20 mouse cellular contexts compared by ENCODE assay signal in the genomic region with DNA sequence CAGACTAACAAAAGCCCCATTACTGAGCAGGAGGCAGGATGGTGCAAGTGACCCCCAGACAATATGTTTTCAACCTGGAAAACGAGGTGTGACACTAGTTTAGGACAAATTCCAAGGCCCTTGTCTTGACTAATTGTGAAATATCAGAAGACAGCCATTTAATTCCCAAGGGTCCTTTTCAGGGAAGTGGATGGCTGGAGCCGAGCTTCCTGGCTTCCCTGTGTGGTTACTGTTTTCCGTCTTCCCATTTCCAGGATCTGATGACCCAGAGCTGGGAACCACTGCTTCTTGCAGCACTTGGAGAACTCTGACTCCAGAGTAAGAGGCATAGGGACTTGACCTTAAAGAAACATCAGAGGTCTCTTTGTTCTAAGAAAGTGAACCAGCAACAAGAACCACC. TPM values are rescaled to one million over a fixed set of nuclear protein-coding genes. Genes with fewer than 3 reads are reported as not detected.
A peak's percentile ranks its signal among the peaks of the same experiment; 100 is the strongest.
DNase-seq lines count a peak whose midpoint lies in the region; ATAC-seq and TF ChIP-seq lines count a peak whose summit lies in the region.
"Had no signal": no experiment of that assay in that cellular context is flagged by ENCODE, and none has a peak within 500 bp of the region (broad histone marks: within the 10 kb centered on the region; RNA-seq: fewer than 3 reads in every experiment).

No protein-coding gene starts in this region.

- intact Hi-C loops in heart, postnatal 14 days (cut with DNase I): no loop called here

- DNase-seq in heart, adult 11 months: peak; percentile 96
- no peak for DNase-seq in heart, postnatal 14 days
- peak; percentile 36 for DNase-seq in kidney, adult 2 months
- no peak for DNase-seq in adrenal gland, postnatal 14 days
- DNase-seq: adrenal gland, postnatal 25 days; cerebellum, adult 18-20 months; cerebellum, adult 9-11 months; cerebellum, postnatal 36 days; forebrain, postnatal 0 days; gastrocnemius, adult 2 months; gastrocnemius, postnatal 25 days; kidney, adult 8-10 months had no signal

- ATAC-seq in heart, embryonic 14.5 days (ENCODE audit: insufficient number of reproducible peaks, insufficient read depth, low FRiP score, low read depth): no peak
- ATAC-seq in heart, embryonic 12.5 days (ENCODE audit: insufficient number of reproducible peaks, low FRiP score): no peak
- ATAC-seq in kidney, embryonic 15.5 days (replicated peaks; ENCODE audit: low FRiP score): no peak
- ATAC-seq: forebrain, embryonic 13.5 days; forebrain, postnatal 0 days; hindbrain, postnatal 0 days had no signal

- 55% methylated on average over 3 of the region's 3 CpGs for WGBS in heart, embryonic 14.5 days
- 47% methylated on average over 3 of the region's 3 CpGs for WGBS in heart, embryonic 12.5 days
- WGBS in kidney, adult 2 months: 55% methylated on average over 3 of the region's 3 CpGs
- 45% methylated on average over 3 of the region's 3 CpGs for WGBS in kidney, embryonic 15.5 days

- peaks cover 14 to 41% of the 10 kb centered on the region in 2 experiments for H3K4me1 ChIP-seq in heart, embryonic 14.5 days (ENCODE audit: control insufficient read depth in 2 of 2, insufficient read depth in 2 of 2, low read length in 2 of 2)
- H3K4me1 ChIP-seq in heart, embryonic 12.5 days (replicated peaks): peaks cover 34% of the 10 kb centered on the region
- H3K4me1 ChIP-seq in kidney, adult 2 months (ENCODE audit: control insufficient read depth, insufficient read depth, low read length): no peaks in the 10 kb centered on the region
- H3K4me1 ChIP-seq in kidney, embryonic 15.5 days: 0 out of 2 replicates have a peak, but pooled peaks cover 3% of the 10 kb centered on the region
- H3K4me1 ChIP-seq: forebrain, embryonic 13.5 days; hindbrain, embryonic 13.5 days had no signal

- no peaks in the 10 kb centered on the region for H3K36me3 ChIP-seq in heart, embryonic 14.5 days (ENCODE audit: control insufficient read depth, insufficient read depth, low read length)
- no peaks in the 10 kb centered on the region for H3K36me3 ChIP-seq in heart, embryonic 12.5 days
- H3K36me3 ChIP-seq in kidney, adult 2 months (ENCODE audit: control insufficient read depth, insufficient read depth, low read length): no peaks in the 10 kb centered on the region
- no peaks in the 10 kb centered on the region for H3K36me3 ChIP-seq in kidney, embryonic 15.5 days
- H3K36me3 ChIP-seq: embryonic facial prominence, embryonic 13.5 days; hindbrain, embryonic 13.5 days had no signal

- no peak overlapping the region for H3K9ac ChIP-seq in heart, embryonic 14.5 days (ENCODE audit: low read length)
- H3K9ac ChIP-seq in heart, embryonic 12.5 days: no peak overlapping the region
- no peak overlapping the region for H3K9ac ChIP-seq in kidney, embryonic 15.5 days
- H3K9ac ChIP-seq: embryonic facial prominence, embryonic 13.5 days; forebrain, embryonic 13.5 days; forebrain, postnatal 0 days; hindbrain, embryonic 13.5 days had no signal

- no peak for TF ChIP-seq POLR2A in kidney, adult 2 months (IDR thresholded peaks at IDR 0.05; ENCODE audit: low read depth, low read length)

- H3K27ac ChIP-seq in heart, embryonic 14.5 days (replicated peaks in 1 of 2; ENCODE audit: control insufficient read depth in 1 of 2, insufficient read depth in 1 of 2, low read depth in 2 of 2, low read length in 2 of 2): 0 out of 4 replicates have a peak overlapping the region, but pooled peaks have one; percentile 3 to 8
- no peak overlapping the region for H3K27ac ChIP-seq in heart, embryonic 12.5 days (ENCODE audit: poor library complexity, severe bottlenecking)
- H3K27ac ChIP-seq in kidney, adult 2 months (ENCODE audit: insufficient read depth, low read depth, low read length): no peak overlapping the region
- no peak overlapping the region for H3K27ac ChIP-seq in kidney, embryonic 15.5 days
- H3K27ac ChIP-seq: embryonic facial prominence, embryonic 13.5 days; forebrain, embryonic 13.5 days; gastrocnemius, adult 2 months; heart, adult 2 months; hindbrain, embryonic 13.5 days; hindbrain, postnatal 0 days had no signal

- H3K4me3 ChIP-seq in heart, embryonic 14.5 days (ENCODE audit: control insufficient read depth in 1 of 2, insufficient read depth in 1 of 2, low read depth in 1 of 2, low read length in 2 of 2): no peak overlapping the region
- H3K4me3 ChIP-seq in heart, embryonic 12.5 days: no peak overlapping the region
- H3K4me3 ChIP-seq in kidney, adult 2 months (ENCODE audit: insufficient read depth, low read depth, low read length): no peak overlapping the region
- H3K4me3 ChIP-seq in kidney, embryonic 15.5 days (replicated peaks): no peak overlapping the region
- H3K4me3 ChIP-seq: embryonic facial prominence, embryonic 13.5 days; forebrain, embryonic 13.5 days; gastrocnemius, adult 2 months; heart, adult 2 months; hindbrain, embryonic 13.5 days had no signal

- H3K9me3 ChIP-seq in heart, embryonic 14.5 days (ENCODE audit: control insufficient read depth, low read length): peaks cover 6% of the 10 kb centered on the region
- no peaks in the 10 kb centered on the region for H3K9me3 ChIP-seq in heart, embryonic 12.5 days (replicated peaks)
- H3K9me3 ChIP-seq in kidney, embryonic 15.5 days (replicated peaks): no peaks in the 10 kb centered on the region
- H3K9me3 ChIP-seq: embryonic facial prominence, embryonic 13.5 days; forebrain, embryonic 13.5 days; hindbrain, embryonic 13.5 days had no signal

- no peaks in the 10 kb centered on the region; the same call in 1 of the 2 replicates for H3K27me3 ChIP-seq in heart, embryonic 14.5 days (ENCODE audit: control insufficient read depth, insufficient read depth, low read length)
- 0 out of 2 replicates have a peak, but pooled peaks cover 3% of the 10 kb centered on the region for H3K27me3 ChIP-seq in heart, embryonic 12.5 days (replicated peaks)
- no peaks in the 10 kb centered on the region for H3K27me3 ChIP-seq in kidney, adult 2 months (replicated peaks; ENCODE audit: control insufficient read depth, insufficient read depth, low read length)
- H3K27me3 ChIP-seq in kidney, embryonic 15.5 days: no peaks in the 10 kb centered on the region
- H3K27me3 ChIP-seq: embryonic facial prominence, embryonic 13.5 days; forebrain, embryonic 13.5 days; hindbrain, embryonic 13.5 days had no signal

- no peak overlapping the region for H3K4me2 ChIP-seq in heart, embryonic 14.5 days (ENCODE audit: low read length)
- H3K4me2 ChIP-seq in heart, embryonic 12.5 days: no peak overlapping the region
- H3K4me2 ChIP-seq in kidney, embryonic 15.5 days: no peak overlapping the region
- H3K4me2 ChIP-seq: embryonic facial prominence, embryonic 13.5 days; forebrain, embryonic 13.5 days; hindbrain, embryonic 13.5 days had no signal

- TF ChIP-seq CTCF in kidney, adult 2 months (conservative IDR thresholded peaks at IDR 0.05; ENCODE audit: insufficient read depth, insufficient read length, low read depth, low read length): no peak

RNA-seq across cellular contexts. Expression of gene Il1r1, which starts 43.2 kb away (rescaled TPM):
- 1 to 10 TPM; 6.9 to 7.4 TPM for total RNA-seq in heart, postnatal 14 days (2021)
- polyA plus RNA-seq in heart, embryonic 14.5 days (2014; fragmentation: Nextera tagmentation; extraction: Ambion mirVana): 8.4 TPM in 2 replicates
- 7.9 and 8.7 TPM in 2 replicates for polyA plus RNA-seq in heart, embryonic 12.5 days (2016; fragmentation: Nextera tagmentation; extraction: Ambion mirVana)
- polyA plus RNA-seq in kidney, adult 2 months (2012; rRNA removed): 3.3 and 3.4 TPM in 2 replicates
- 4.6 and 5.0 TPM in 2 replicates for polyA plus RNA-seq in kidney, embryonic 15.5 days (2015; fragmentation: Nextera tagmentation; extraction: Ambion mirVana)
- total RNA-seq in adrenal gland, postnatal 14 days (2021): 6.6 and 6.9 TPM in 2 replicates

Comparison
In these comparisons a context has a peak if more than half of its experiments do, and no peak if none do; other contexts are left out.
1. DNase-seq: peak in heart, adult 11 months (single experiment) and kidney, adult 2 months (single experiment); none in heart, postnatal 14 days (0 of 2) and adrenal gland, postnatal 14 days (single experiment).
2. H3K27ac ChIP-seq: peak in heart, embryonic 14.5 days (2 of 2); none in heart, embryonic 12.5 days (single experiment), kidney, adult 2 months (single experiment) and kidney, embryonic 15.5 days (single experiment).